Mouse (Mus musculus): ENCODE measurements around the gene Glod4.

DNA sequence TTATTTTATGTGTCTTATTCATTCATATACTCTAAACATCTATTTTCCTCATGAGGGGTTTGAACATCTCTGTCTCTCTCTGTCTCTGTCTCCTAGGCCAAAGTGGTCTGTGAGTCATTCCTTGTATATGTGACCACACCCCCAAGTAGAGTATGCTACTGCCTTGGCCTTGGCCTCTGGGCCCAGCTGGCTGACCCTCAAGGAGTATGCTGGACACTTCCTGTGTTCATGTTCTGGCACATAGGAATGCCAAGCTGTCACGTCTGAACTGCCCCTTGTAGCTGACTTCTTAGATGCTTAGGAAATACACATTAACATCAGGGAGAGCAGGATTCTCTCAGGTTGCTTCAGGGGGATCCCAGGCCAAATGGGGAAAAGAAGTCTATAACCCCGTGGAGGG, 163.2 kb downstream of the Glod4 start:
- TF ChIP-seq MEF2A (IDR thresholded peaks at IDR 0.05; ENCODE audit: borderline replicate concordance, low read depth, low read length) = no peak
- TF ChIP-seq CHD1 (IDR thresholded peaks at IDR 0.05; ENCODE audit: low read depth, low read length) = no peak

Measured in CH12.LX (cell line).